Mouse (Mus musculus) cerebellum, adult 2 months (tissue): ENCODE measurements around the gene 4930522H14Rik.

ENCODE experiments used
- CTCF ChIP-seq: fragments of 200-500 bp; IDR thresholded peaks from 2 replicates; pipeline ENCODE4 v1.5.1; 2011; ENCODE audit warnings: low read depth, mild to moderate bottlenecking, control low read depth, low read length, moderate library complexity, borderline replicate concordance; ENCODE audit not compliant: insufficient read depth
- POLR2A ChIP-seq: fragments of 200-500 bp; IDR thresholded peaks from 2 replicates; pipeline ENCODE4 v1.6.1; 2011; ENCODE audit warnings: low read length, control low read depth, borderline replicate concordance; ENCODE audit not compliant: insufficient read depth

DNA sequence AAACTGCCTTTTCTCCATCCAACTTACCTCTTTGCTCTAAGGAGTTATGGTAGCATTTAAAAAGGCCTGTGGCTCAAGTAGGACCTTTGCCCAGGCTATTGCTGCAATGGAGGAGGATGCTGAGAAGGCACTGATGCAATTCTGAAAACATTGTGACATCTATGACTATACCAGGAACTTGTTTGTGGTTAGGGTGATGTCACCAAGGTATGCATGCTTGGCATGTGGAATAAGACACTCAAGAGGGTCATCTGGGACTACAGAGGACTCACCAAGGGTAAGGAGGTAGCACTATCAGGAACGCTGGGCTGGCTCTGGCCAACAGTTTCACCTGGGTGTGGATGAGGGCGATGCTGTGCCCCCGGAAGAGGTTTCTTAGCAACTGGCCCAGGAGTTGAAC lies 46.5 kb downstream of the 4930522H14Rik start, which contains the start of gene Rnf11:
- TF ChIP-seq CTCF = no peak
- no peak for TF ChIP-seq POLR2A
